Mouse (Mus musculus) forebrain, embryonic 12.5 days (tissue): ENCODE data around the gene Nasp. TPM values are rescaled to one million over a fixed set of nuclear protein-coding genes. Genes with fewer than 3 reads are reported as not detected.

Experiments
- ATAC-seq: fragments of 200-750 bp; cut with Nextera tagmentation; 2 replicates; pipeline ENCODE4 v1.8.0; 2017; ENCODE audit warnings: moderate TSS enrichment; ENCODE audit not compliant: low FRiP score
- H3K27ac ChIP-seq: fragments of 300-500 bp; sonication (generic); 2 replicates; pipeline ENCODE4 v1.5.1; 2016; ENCODE audit warnings: mild to moderate bottlenecking
- H3K27me3 ChIP-seq: fragments of 300-500 bp; sonication (generic); 2 replicates; pipeline ENCODE4 v1.6.1; 2016; ENCODE audit warnings: mild to moderate bottlenecking
- H3K36me3 ChIP-seq: fragments of 300-500 bp; sonication (generic); replicated peaks from 2 replicates; pipeline ENCODE4 v1.6.1; 2016; ENCODE audit warnings: mild to moderate bottlenecking
- H3K4me1 ChIP-seq: fragments of 300-500 bp; sonication (generic); 2 replicates; pipeline ENCODE4 v1.6.1; 2016
- H3K4me2 ChIP-seq: fragments of 300-500 bp; sonication (generic); 2 replicates; pipeline ENCODE4 v1.6.1; 2016; ENCODE audit warnings: mild to moderate bottlenecking, moderate library complexity
- H3K4me3 ChIP-seq: fragments of 300-500 bp; sonication (generic); replicated peaks from 2 replicates; pipeline ENCODE4 v1.5.1; 2016; ENCODE audit warnings: mild to moderate bottlenecking
- H3K9ac ChIP-seq: fragments of 300-500 bp; sonication (generic); 2 replicates; pipeline ENCODE4 v1.6.1; 2016; ENCODE audit warnings: mild to moderate bottlenecking
- H3K9me3 ChIP-seq: fragments of 300-500 bp; sonication (generic); 2 replicates; pipeline ENCODE4 v1.6.1; 2016
- WGBS: fragments of 180-500 bp; shearing (Covaris S2); methylation state at CpG from one replicate; pipeline ENCODE4 v1.1.7; 2016; 5-methylcytosine and 5-hydroxymethylcytosine counted together
- polyA plus RNA-seq: library from polyadenylated mRNA; unstranded; fragments of >200 nt; fragmentation: Nextera tagmentation; extraction: Ambion mirVana; gene quantifications from 2 replicates; pipeline ENCODE4 v1.2.1, GENCODE M21; 2016

Nasp gene
- polyA plus RNA-seq, 1 experiment from 2014 or later, result 296 TPM

DNA sequence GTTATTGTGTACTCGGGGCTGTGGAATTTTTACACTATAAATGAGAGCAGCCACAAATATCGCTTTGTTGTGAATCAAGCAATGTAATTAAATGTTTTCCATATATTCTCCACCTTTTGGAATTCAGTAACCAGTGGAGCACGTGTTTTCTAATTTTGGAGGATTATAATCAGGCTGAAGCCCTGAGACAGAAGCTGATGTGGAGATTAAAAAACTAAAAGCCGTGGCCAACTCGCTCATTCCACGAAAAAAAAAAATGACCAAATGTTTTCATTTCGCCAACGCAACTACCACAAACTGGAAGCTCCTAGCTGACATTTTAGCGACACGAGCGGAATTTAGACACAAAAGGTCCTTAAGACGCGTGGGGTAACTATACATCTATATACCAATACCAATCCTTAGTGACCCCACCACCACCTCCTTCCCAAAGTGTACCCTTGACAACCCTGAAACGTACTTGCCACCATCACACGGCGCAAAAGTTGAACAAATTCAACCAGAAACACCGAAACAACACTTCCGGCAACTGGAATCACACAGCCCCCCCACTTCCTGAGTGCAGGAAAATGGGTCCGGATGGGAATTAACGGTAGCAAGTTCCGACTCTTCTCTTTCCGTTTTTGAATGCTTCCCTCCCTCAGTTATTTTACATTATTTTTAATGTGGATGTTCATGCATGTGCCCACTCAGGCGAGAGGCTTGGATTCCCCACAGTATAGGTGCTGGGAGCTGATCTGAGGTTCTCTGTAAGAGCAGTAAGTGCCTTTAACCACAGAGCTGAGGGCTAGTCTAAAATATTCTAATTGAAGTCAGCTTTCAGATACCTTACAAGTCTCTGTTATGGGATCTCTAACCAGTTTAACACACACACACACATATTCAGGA lies 72.1 kb downstream of the Nasp start, which contains the start of gene Tmem69:
Tmem69 (minus strand) TSS at position 524 of the 888 bp plus-strand sequence.
- Histone ChIP-seq H3K4me2 (peak within 1 kb of the TSS; percentile 81), H3K9me3 (no peaks in the 10 kb centered on the region), H3K9ac (peak within 1 kb of the TSS; percentile 76), H3K4me3 (peak within 1 kb of the TSS; percentile 77), H3K36me3 (peaks cover 17% of the 10 kb centered on the region), H3K27me3 (no peaks in the 10 kb centered on the region), H3K27ac (peak within 1 kb of the TSS; percentile 95), H3K4me1 (peaks cover 20% of the 10 kb centered on the region)
- 4% methylated on average over 23 of the region's 23 CpGs for WGBS
- ATAC-seq, result no peak

DNA sequence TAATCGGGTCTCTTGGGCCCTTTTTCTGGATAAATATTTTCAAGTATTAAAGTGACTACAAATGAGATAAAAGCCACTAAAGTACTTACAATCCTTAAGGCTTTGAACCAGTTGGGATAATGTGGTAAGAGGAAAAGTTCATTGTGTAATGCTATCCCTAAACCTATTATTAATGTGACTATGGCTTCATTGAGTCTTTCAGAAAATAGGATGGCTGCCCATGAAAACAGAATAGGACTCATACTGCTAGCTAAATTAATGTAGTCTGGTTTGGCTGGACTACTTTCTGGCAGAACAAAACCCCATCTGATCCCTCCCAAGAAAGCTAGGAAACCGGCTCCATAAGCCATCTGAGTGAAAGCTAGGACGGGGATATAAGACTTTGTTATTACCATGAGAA lies 74.7 kb downstream of the Nasp start:
- Histone ChIP-seq H3K27ac (no peak overlapping the region), H3K9ac (no peak overlapping the region), H3K27me3 (no peaks in the 10 kb centered on the region), H3K4me1 (peaks cover 6% of the 10 kb centered on the region; the same call in 1 of the 2 replicates), H3K9me3 (no peaks in the 10 kb centered on the region), H3K4me2 (no peak overlapping the region), H3K4me3 (no peak overlapping the region), H3K36me3 (peaks cover 17% of the 10 kb centered on the region)
- ATAC-seq, result no peak
- 86% methylated on average over 3 of the region's 3 CpGs for WGBS

Other genes with a start within 250 kb of the Nasp start
- gene Mast2, start 163.8 kb downstream of the Nasp start, polyA plus RNA-seq, result 33.6 and 33.8 TPM in 2 replicates
- gene Ipp, start 120.4 kb downstream of the Nasp start, polyA plus RNA-seq, result 21.5 and 22.2 TPM in 2 replicates
- gene Tmem69, start 72.0 kb downstream of the Nasp start, polyA plus RNA-seq, result 26.9 and 29.9 TPM in 2 replicates
- gene Gpbp1l1, start 70.3 kb downstream of the Nasp start, polyA plus RNA-seq, result 23.4 and 26.7 TPM in 2 replicates
- gene Ccdc17, start 31.3 kb downstream of the Nasp start, polyA plus RNA-seq, result 2.5 and 4.6 TPM in 2 replicates
- 513 and 521 TPM in 2 replicates for gene Akr1a1, start 23.7 kb upstream of the Nasp start, polyA plus RNA-seq
- 914 and 930 TPM in 2 replicates for gene Prdx1, start 57.6 kb upstream of the Nasp start, polyA plus RNA-seq
- gene Mmachc, start 80.5 kb upstream of the Nasp start, polyA plus RNA-seq, result 36.0 and 37.3 TPM in 2 replicates
- 26.6 and 28.5 TPM in 2 replicates for gene Ccdc163, start 80.6 kb upstream of the Nasp start, polyA plus RNA-seq
- 6.5 and 6.7 TPM in 2 replicates for gene Tesk2, start 93.0 kb upstream of the Nasp start, polyA plus RNA-seq
- 32.0 and 34.1 TPM in 2 replicates for gene Toe1, start 179.7 kb upstream of the Nasp start, polyA plus RNA-seq
- gene Mutyh, start 179.8 kb upstream of the Nasp start, polyA plus RNA-seq, result 17.7 and 20.5 TPM in 2 replicates
- 0.96 and 1.6 TPM in 2 replicates for gene Hpdl, start 193.8 kb upstream of the Nasp start, polyA plus RNA-seq
- 12.0 and 13.3 TPM in 2 replicates for gene Zswim5, start 249.4 kb upstream of the Nasp start, polyA plus RNA-seq